Mouse (Mus musculus) left cerebral cortex, adult 9 months (tissue): ENCODE measurements around the gene Zbtb41.
A peak's percentile ranks its signal among the peaks of the same experiment; 100 is the strongest.

Source experiments
- DNase-seq, 2 experiments: peaks; one replicate each; pipeline ENCODE4 v3.0.0; 2022; ENCODE audit warnings: low spot score in 2 of 2

The Zbtb41 gene

DNA sequence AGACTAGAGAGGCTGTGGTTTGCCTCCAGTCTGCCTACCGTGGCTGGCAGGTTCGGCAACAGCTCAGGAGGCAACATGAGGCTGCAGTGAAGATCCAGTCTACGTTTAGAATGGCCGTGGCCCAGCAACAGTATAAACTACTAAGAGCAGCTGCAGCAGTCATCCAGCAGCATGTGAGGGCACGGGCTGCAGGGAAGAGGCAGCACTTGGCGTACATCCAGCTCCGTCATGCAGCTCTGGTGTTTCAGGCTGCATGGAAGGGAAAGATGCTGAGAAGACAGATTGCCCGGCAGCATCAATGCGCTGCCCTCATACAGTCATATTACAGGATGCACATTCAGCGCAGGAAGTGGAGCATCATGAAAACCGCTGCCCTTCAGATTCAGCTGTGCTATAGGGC is 56.8 kb downstream of the Zbtb41 start:
- DNase-seq: no peak

DNA sequence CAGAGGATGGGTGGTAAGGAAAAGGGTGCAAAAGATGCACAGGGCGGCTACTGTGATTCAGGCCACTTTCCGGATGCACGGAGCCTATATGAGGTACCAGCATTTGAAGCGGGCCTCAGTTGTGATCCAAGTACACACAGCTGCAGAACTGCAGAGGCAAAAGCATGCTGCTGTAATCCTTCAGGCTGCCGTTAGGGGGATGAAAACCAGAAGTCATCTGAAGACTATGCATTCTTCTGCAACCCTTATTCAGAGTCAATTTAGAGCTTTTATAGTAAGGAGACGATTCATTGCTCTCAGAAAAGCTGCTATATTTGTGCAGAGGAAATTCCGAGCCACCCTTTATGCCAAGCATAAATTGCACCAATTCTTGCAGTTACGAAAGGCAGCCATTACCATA is 58.2 kb downstream of the Zbtb41 start:
- DNase-seq: peak in 1 of 2 experiments; percentile 14

DNA sequence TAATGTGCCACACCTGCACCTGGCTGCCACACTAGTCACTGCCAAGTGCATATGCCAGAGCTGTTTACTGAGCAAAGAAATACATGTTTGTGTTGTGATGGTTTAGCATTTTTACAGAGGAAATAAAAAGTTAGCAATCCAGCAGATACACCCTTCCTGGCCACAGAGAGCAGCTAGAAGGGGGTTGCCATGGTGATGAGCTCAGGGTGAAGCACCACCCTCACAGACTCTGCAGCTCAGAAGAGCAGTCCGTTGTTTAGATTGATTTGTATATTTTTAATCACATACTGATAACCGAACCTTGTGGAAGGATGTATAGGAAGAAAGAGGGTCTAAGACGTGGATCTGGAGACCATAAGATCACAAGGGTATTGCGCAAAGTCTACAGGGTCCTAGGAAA is 59.1 kb downstream of the Zbtb41 start:
- no peak for DNase-seq

DNA sequence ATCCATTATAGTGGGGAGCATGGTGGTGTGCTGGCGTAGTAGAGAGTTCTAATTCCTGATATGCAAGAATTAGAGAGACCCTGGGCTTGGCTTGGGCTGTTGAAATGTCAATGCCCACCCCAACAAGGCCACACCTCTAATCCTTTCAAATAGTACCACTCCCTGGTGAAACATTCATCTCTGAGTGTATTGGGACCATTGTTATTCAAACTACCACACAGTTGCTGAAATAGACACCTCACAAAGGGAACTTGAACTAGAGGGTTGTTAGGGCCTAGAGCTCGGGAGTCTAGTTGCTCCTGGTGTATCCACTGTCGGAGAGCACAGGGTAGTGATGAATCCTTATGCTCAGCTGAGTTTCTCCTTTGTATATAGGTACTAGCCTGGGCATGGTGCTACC is 72.5 kb downstream of the Zbtb41 start:
- no peak for DNase-seq

- DNase-seq: no peak
Observed at GRCm38 (mm10) chr1:139495408-139495807, 73.3 kb downstream of the Zbtb41 start.

- no peak for DNase-seq
Observed at GRCm38 (mm10) chr1:139496212-139496611, 74.1 kb downstream of the Zbtb41 start.

- no peak for DNase-seq
Observed at GRCm38 (mm10) chr1:139499751-139500150, 77.7 kb downstream of the Zbtb41 start.

- DNase-seq: no peak
Observed at GRCm38 (mm10) chr1:139501258-139501752, 79.2 kb downstream of the Zbtb41 start, which contains the start of gene F13b. TSS of gene F13b (plus strand) at chr1:139501702.
